Comparison of ENCODE assay signal across 9 mouse cellular contexts in genomic region chrX:52611987-52612670, GRCm38 (mm10). TPM values are rescaled to one million over a fixed set of nuclear protein-coding genes. Genes with fewer than 3 reads are reported as not detected.
DNase-seq lines count a peak whose midpoint lies in the region; ATAC-seq lines count a peak whose summit lies in the region.
"Had no signal": no experiment of that assay in that cellular context is flagged by ENCODE, and none has a peak within 500 bp of the region (broad histone marks: within the 10 kb centered on the region; RNA-seq: fewer than 3 reads in every experiment).

No protein-coding gene starts in this region.

- H3K4me1 ChIP-seq in neural tube, embryonic 11.5 days (ENCODE audit: control insufficient read depth, insufficient read depth, low read length) = no peaks in the 10 kb centered on the region

- WGBS in neural tube, embryonic 11.5 days = 23% methylated on average over 28 of the region's 28 CpGs

- H3K27me3 ChIP-seq in neural tube, embryonic 11.5 days (ENCODE audit: control insufficient read depth, insufficient read depth, low read length) = no peaks in the 10 kb centered on the region
- H3K27me3 ChIP-seq: CH12.LX had no signal

- peak overlapping the region; percentile 62 for H3K4me2 ChIP-seq in neural tube, embryonic 11.5 days (ENCODE audit: low read depth)

- peak; percentile 61 for ATAC-seq in frontal cortex, adult (ENCODE audit: low TSS enrichment)
- ATAC-seq in neural tube, embryonic 11.5 days (ENCODE audit: insufficient read depth, low FRiP score, low TSS enrichment) = peak; percentile 56

- DNase-seq in frontal cortex, postnatal 10 days (ENCODE audit: low spot score in 2 of 2) = no peak
- peak; percentile 44 for DNase-seq in R1 (ENCODE audit: low read depth, low spot score)
- peak; percentile 18 to 33 for DNase-seq in gastrocnemius, postnatal 4 days (ENCODE audit: low spot score in 2 of 2)
- DNase-seq in kidney, postnatal 36 days = peak; percentile 18 to 28
- peak; percentile 63 for DNase-seq in neural tube, embryonic 11.5 days (ENCODE audit: low spot score)
- no peak for DNase-seq in T-cell, adult 2 months (ENCODE audit: low spot score)
- DNase-seq in layer of hippocampus, postnatal 14 days (ENCODE audit: low spot score in 2 of 2) = no peak

- 0 out of 2 replicates have a peak overlapping the region, but pooled peaks have one; percentile 34 for H3K27ac ChIP-seq in neural tube, embryonic 11.5 days (ENCODE audit: low read depth, low read length)

- H3K36me3 ChIP-seq in neural tube, embryonic 11.5 days (ENCODE audit: control insufficient read depth, insufficient read depth, low read length) = no peaks in the 10 kb centered on the region

- H3K9me3 ChIP-seq in neural tube, embryonic 11.5 days (ENCODE audit: control insufficient read depth, low read length) = no peaks in the 10 kb centered on the region

- peak overlapping the region; percentile 60 for H3K9ac ChIP-seq in neural tube, embryonic 11.5 days (ENCODE audit: low read length)

- H3K4me3 ChIP-seq in neural tube, embryonic 11.5 days (ENCODE audit: low read depth, low read length) = peak overlapping the region; percentile 50

RNA-seq across cellular contexts. Expression of gene Gpc3, which starts 1.6 kb away (rescaled TPM):
- 100 to 1,000 TPM; 327 to 347 TPM for total RNA-seq in gastrocnemius, postnatal 4 days (2021)
- 490 and 561 TPM in 2 replicates for polyA plus RNA-seq in neural tube, embryonic 11.5 days (2014; fragmentation: Nextera tagmentation; extraction: Ambion mirVana)
- 1 to 10 TPM; 7.1 to 9.3 TPM for total RNA-seq in layer of hippocampus, postnatal 14 days (2021)
- total RNA-seq: CH12.LX had no signal

Comparison
In these comparisons a context has a peak if more than half of its experiments do, and no peak if none do; other contexts are left out.
1. DNase-seq: peak in R1 (single experiment), gastrocnemius, postnatal 4 days (2 of 2), kidney, postnatal 36 days (2 of 2) and neural tube, embryonic 11.5 days (single experiment); none in frontal cortex, postnatal 10 days (0 of 2), T-cell, adult 2 months (single experiment) and layer of hippocampus, postnatal 14 days (0 of 2).
2. RNA of gene Gpc3, which starts 1.6 kb away (total RNA-seq): 327 to 347 TPM in gastrocnemius, postnatal 4 days; 7.1 to 9.3 TPM in layer of hippocampus, postnatal 14 days; every median in the first group is over 10 times any median in the second.